In the genomic region with DNA sequence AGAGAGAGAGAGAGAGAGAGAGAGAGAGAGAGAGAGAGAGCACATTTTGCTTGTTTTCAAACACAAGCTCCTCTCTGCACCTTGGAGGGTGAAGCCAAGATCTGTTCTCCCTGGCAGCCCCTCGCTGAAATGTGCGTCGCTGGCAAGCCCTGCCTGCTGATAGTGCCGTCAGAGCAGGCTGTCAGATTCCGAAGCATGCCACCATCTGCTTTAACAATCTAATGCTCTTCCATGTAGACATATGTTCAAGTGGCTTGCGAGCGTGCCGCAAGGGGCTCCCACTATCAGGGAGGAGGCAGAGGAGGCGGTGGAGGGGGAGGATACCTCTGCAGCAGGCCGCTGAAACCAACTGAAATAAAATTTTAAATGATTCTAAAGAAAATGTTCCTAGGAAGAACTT, we compare ENCODE assay signal across 11 mouse cellular contexts.
A peak's percentile ranks its signal among the peaks of the same experiment; 100 is the strongest.
DNase-seq lines count a peak whose midpoint lies in the region; ATAC-seq and TF ChIP-seq lines count a peak whose summit lies in the region.
"Had no signal": no experiment of that assay in that cellular context is flagged by ENCODE, and none has a peak within 500 bp of the region (broad histone marks: within the 10 kb centered on the region; RNA-seq: fewer than 3 reads in every experiment).

No protein-coding gene starts in this region.

- peak overlapping the region; percentile 42; the same call in 1 of the 2 replicates for H3K9ac ChIP-seq in heart, postnatal 0 days (replicated peaks; ENCODE audit: low read depth, low read length)
- H3K9ac ChIP-seq in neural tube, embryonic 15.5 days (replicated peaks): no peak overlapping the region
- H3K9ac ChIP-seq: liver, embryonic 15.5 days had no signal

- TF ChIP-seq EP300 in heart, postnatal 0 days (IDR thresholded peaks at IDR 0.05; ENCODE audit: low read depth): no peak

- H3K4me1 ChIP-seq in heart, postnatal 0 days (ENCODE audit: control insufficient read depth, insufficient read depth): peaks cover 17% of the 10 kb centered on the region
- peaks cover 43% of the 10 kb centered on the region for H3K4me1 ChIP-seq in neural tube, embryonic 15.5 days

- no peaks in the 10 kb centered on the region for H3K27me3 ChIP-seq in heart, postnatal 0 days (ENCODE audit: control insufficient read depth, insufficient read depth, low read length)
- peaks cover 12% of the 10 kb centered on the region; the same call in 1 of the 2 replicates for H3K27me3 ChIP-seq in neural tube, embryonic 15.5 days (replicated peaks)

- no peaks in the 10 kb centered on the region for H3K9me3 ChIP-seq in heart, postnatal 0 days (replicated peaks; ENCODE audit: control insufficient read depth, low read length)
- no peaks in the 10 kb centered on the region for H3K9me3 ChIP-seq in neural tube, embryonic 15.5 days (replicated peaks)
- H3K9me3 ChIP-seq: liver, embryonic 15.5 days had no signal

- H3K27ac ChIP-seq in heart, postnatal 0 days (ENCODE audit: low read depth): no peak overlapping the region
- peak overlapping the region; percentile 37; the same call in 1 of the 2 replicates for H3K27ac ChIP-seq in neural tube, embryonic 15.5 days (replicated peaks)
- H3K27ac ChIP-seq: gastrocnemius, adult 2 months; liver, embryonic 15.5 days had no signal

- 27% methylated on average over 10 of the region's 10 CpGs for WGBS in heart, postnatal 0 days
- WGBS in neural tube, embryonic 15.5 days: 14% methylated on average over 10 of the region's 10 CpGs

- no peak for TF ChIP-seq CTCF in heart, postnatal 0 days (IDR thresholded peaks at IDR 0.05; ENCODE audit: low read depth)

- no peak for DNase-seq in heart, postnatal 0 days (ENCODE audit: low spot score)
- DNase-seq in heart, adult 18-20 months: no peak
- DNase-seq in cerebellum, adult 9-11 months: peak; percentile 84
- DNase-seq in layer of hippocampus, adult 8-10 months (ENCODE audit: low spot score in 2 of 2): peak; percentile 56
- no peak for DNase-seq in kidney, adult 8-10 months
- no peak for DNase-seq in kidney, adult 11 months
- no peak for DNase-seq in urinary bladder, postnatal 36 days (ENCODE audit: low spot score in 2 of 2)
- DNase-seq: adrenal gland, postnatal 14 days; gastrocnemius, adult 2 months had no signal

- no peaks in the 10 kb centered on the region for H3K36me3 ChIP-seq in heart, postnatal 0 days (replicated peaks; ENCODE audit: control insufficient read depth, insufficient read depth, low read length)
- no peaks in the 10 kb centered on the region for H3K36me3 ChIP-seq in neural tube, embryonic 15.5 days
- H3K36me3 ChIP-seq: liver, embryonic 15.5 days had no signal

- H3K4me2 ChIP-seq in heart, postnatal 0 days (ENCODE audit: low read depth, low read length): peak overlapping the region; percentile 35
- H3K4me2 ChIP-seq in neural tube, embryonic 15.5 days: peak overlapping the region; percentile 39
- H3K4me2 ChIP-seq: liver, embryonic 15.5 days had no signal

- no peak for ATAC-seq in heart, postnatal 0 days (ENCODE audit: insufficient read depth, low read depth)
- 0 out of 2 replicates have a peak, but pooled peaks have one; percentile 35 for ATAC-seq in neural tube, embryonic 15.5 days (ENCODE audit: low FRiP score)

- peak overlapping the region; percentile 8; the same call in 1 of the 2 replicates for H3K4me3 ChIP-seq in heart, postnatal 0 days (ENCODE audit: low read depth, low read length)
- no peak overlapping the region for H3K4me3 ChIP-seq in neural tube, embryonic 15.5 days (replicated peaks)
- H3K4me3 ChIP-seq: gastrocnemius, adult 2 months; liver, embryonic 15.5 days had no signal

Comparison
In these comparisons a context has a peak if more than half of its experiments do, and no peak if none do; other contexts are left out.
1. DNase-seq: peak in cerebellum, adult 9-11 months (single experiment) and layer of hippocampus, adult 8-10 months (2 of 2); none in heart, postnatal 0 days (single experiment), heart, adult 18-20 months (0 of 2), kidney, adult 8-10 months (0 of 2), kidney, adult 11 months (single experiment) and urinary bladder, postnatal 36 days (0 of 2).